Mouse (Mus musculus): ENCODE results near the gene Fam50b. TPM values are rescaled to one million over a fixed set of nuclear protein-coding genes. Genes with fewer than 3 reads are reported as not detected.

Gene Fam50b
- polyA plus RNA-seq, 1 experiment, result not detected

DNA sequence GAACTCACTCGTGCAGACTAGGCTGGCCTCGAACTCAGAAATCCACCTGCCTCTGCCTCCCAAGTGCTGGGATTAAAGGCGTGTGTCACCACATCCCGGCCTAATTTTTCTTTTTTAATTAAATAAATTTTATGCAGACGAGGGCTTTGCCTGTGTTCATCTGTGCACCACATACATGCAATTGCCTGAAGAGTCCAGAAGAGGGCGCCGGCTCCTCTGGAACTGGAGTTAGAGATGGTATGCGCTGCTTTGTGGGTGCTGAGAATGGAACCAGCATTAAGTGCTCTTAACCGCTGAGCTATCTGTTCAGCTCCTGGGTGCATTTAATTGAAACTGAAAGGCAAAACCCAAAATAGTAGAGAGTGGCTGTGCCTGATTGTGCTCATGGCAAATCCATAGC, 6.6 kb downstream of the Fam50b start:
- no peaks in the 10 kb centered on the region for H3K27me3 ChIP-seq (ENCODE audit: control insufficient read depth, insufficient read depth, low read length)
- no peak for TF ChIP-seq POLR2A (IDR thresholded peaks at IDR 0.05; ENCODE audit: borderline replicate concordance, insufficient read depth, low read length)
- TF ChIP-seq CTCF (IDR thresholded peaks at IDR 0.05; ENCODE audit: borderline replicate concordance, insufficient read depth, low read depth, low read length), result no peak
- WGBS, result 87% methylated on average over 9 of the region's 9 CpGs
- no peak overlapping the region for H3K27ac ChIP-seq (ENCODE audit: insufficient read depth, low read length)
- no peak overlapping the region for H3K4me3 ChIP-seq (replicated peaks; ENCODE audit: insufficient read depth, low read depth, low read length)
- no peak for DNase-seq
- no peaks in the 10 kb centered on the region for H3K4me1 ChIP-seq (ENCODE audit: control insufficient read depth, insufficient read depth, low read length)

DNA sequence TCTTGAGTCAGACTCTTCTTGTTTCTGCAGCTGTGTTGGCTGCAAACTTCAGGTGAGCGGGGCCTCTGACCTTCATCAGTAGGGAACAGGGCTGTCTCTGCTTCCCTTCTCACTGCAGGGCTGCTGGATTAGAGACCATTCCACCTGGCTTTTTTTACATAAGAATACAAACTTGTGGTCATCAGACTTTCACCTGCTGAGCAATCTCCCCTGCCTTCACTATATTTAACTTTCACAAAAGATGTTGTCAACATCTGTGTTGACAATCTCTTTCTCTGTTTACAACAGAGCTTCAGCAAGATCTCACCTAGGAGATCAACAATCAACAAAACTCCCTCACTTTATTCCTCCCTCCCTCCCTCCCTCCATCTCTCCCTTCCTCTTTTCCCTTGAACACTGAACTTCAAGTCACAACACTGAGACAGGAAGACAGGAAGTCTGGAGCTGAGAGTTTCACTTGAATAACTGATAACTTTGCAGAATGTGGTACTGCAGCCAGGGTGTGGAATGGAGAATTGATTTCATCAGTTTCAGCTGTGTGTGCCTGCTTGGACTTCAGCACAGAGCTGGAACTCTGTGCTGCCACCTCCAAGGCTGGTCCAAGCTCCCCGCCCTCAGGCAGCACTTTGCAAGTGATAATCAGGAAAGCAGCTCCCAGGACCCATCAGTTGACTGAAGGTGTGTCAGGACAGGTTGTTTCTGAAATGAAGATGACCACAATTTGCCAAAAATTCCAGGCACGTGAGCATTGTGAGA, 7.3 kb downstream of the Fam50b start:
- Histone ChIP-seq H3K4me3 (replicated peaks; ENCODE audit: insufficient read depth, low read depth, low read length) (no peak overlapping the region), H3K27me3 (ENCODE audit: control insufficient read depth, insufficient read depth, low read length) (no peaks in the 10 kb centered on the region), H3K4me1 (ENCODE audit: control insufficient read depth, insufficient read depth, low read length) (no peaks in the 10 kb centered on the region), H3K27ac (ENCODE audit: insufficient read depth, low read length) (no peak overlapping the region)
- no peak for TF ChIP-seq POLR2A (IDR thresholded peaks at IDR 0.05; ENCODE audit: borderline replicate concordance, insufficient read depth, low read length)
- TF ChIP-seq CTCF (IDR thresholded peaks at IDR 0.05; ENCODE audit: borderline replicate concordance, insufficient read depth, low read depth, low read length), result no peak
- 90% methylated on average over 3 of the region's 3 CpGs for WGBS
- no peak for DNase-seq

DNA sequence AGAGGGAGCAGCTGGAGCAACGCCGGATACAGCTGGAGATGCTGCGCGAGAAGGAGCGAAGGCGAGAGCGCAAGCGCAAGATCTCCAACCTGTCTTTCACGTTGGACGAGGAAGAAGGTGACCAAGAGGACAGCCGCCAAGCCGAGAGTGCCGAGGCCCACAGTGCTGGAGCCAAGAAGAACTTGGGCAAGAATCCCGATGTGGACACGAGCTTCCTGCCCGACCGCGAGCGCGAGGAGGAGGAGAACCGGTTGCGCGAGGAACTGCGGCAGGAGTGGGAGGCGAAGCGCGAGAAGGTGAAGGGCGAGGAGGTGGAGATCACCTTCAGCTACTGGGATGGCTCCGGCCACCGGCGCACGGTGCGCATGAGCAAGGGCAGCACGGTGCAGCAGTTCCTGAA, 12.2 kb downstream of the Fam50b start:
- Histone ChIP-seq H3K27me3 (ENCODE audit: control insufficient read depth, insufficient read depth, low read length) (no peaks in the 10 kb centered on the region), H3K27ac (ENCODE audit: insufficient read depth, low read length) (no peak overlapping the region), H3K4me1 (ENCODE audit: control insufficient read depth, insufficient read depth, low read length) (no peaks in the 10 kb centered on the region), H3K4me3 (replicated peaks; ENCODE audit: insufficient read depth, low read depth, low read length) (no peak overlapping the region)
- TF ChIP-seq POLR2A (IDR thresholded peaks at IDR 0.05; ENCODE audit: borderline replicate concordance, insufficient read depth, low read length) (no peak), CTCF (IDR thresholded peaks at IDR 0.05; ENCODE audit: borderline replicate concordance, insufficient read depth, low read depth, low read length) (no peak)
- DNase-seq, result no peak
- 96% methylated on average over 34 of the region's 34 CpGs for WGBS

DNA sequence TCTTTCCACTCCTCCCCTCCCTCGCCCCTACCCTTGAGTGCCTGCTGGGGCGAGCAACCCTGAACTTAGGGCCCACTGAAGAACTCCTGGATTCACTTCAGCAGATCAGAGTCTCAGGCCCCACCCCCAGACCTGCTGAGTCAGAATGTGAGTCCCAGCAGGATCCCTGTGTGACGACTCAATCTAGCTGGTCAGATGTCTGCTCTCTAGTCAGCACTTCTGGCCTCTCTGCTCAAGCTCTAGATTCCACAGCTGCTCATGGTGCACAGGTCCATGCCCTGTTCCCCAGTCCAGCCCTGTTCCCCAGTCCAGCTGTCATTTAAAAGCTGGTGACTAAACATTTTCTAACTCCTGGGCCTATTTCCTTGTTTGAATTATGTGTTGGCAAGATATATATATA, 13.9 kb downstream of the Fam50b start:
- 33% methylated on average over 3 of the region's 3 CpGs for WGBS
- TF ChIP-seq POLR2A (IDR thresholded peaks at IDR 0.05; ENCODE audit: borderline replicate concordance, insufficient read depth, low read length) (no peak), CTCF (IDR thresholded peaks at IDR 0.05; ENCODE audit: borderline replicate concordance, insufficient read depth, low read depth, low read length) (no peak)
- no peak for DNase-seq
- no peak overlapping the region for H3K4me3 ChIP-seq (replicated peaks; ENCODE audit: insufficient read depth, low read depth, low read length)
- H3K4me1 ChIP-seq (ENCODE audit: control insufficient read depth, insufficient read depth, low read length), result no peaks in the 10 kb centered on the region
- no peak overlapping the region for H3K27ac ChIP-seq (ENCODE audit: insufficient read depth, low read length)
- no peaks in the 10 kb centered on the region for H3K27me3 ChIP-seq (ENCODE audit: control insufficient read depth, insufficient read depth, low read length)

DNA sequence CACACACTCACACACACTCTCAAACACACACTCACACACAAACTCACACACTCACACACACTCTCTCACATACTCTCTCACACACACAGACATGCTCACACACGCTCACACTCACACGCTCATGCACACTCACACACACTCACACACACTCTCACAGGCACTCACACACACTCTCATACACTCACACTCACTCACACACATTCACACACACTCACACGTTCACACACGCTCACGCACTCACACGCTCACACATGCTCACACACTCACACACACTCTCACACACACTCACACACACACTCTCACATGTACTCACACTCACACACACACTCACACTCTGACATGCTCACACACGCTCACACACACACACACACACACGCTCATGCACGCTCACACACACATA, 24.6 kb downstream of the Fam50b start:
- no peaks in the 10 kb centered on the region for H3K27me3 ChIP-seq (ENCODE audit: control insufficient read depth, insufficient read depth, low read length)
- TF ChIP-seq POLR2A (IDR thresholded peaks at IDR 0.05; ENCODE audit: borderline replicate concordance, insufficient read depth, low read length) (no peak), CTCF (IDR thresholded peaks at IDR 0.05; ENCODE audit: borderline replicate concordance, insufficient read depth, low read depth, low read length) (no peak)
- WGBS, result 98% methylated on average over 9 of the region's 9 CpGs

DNA sequence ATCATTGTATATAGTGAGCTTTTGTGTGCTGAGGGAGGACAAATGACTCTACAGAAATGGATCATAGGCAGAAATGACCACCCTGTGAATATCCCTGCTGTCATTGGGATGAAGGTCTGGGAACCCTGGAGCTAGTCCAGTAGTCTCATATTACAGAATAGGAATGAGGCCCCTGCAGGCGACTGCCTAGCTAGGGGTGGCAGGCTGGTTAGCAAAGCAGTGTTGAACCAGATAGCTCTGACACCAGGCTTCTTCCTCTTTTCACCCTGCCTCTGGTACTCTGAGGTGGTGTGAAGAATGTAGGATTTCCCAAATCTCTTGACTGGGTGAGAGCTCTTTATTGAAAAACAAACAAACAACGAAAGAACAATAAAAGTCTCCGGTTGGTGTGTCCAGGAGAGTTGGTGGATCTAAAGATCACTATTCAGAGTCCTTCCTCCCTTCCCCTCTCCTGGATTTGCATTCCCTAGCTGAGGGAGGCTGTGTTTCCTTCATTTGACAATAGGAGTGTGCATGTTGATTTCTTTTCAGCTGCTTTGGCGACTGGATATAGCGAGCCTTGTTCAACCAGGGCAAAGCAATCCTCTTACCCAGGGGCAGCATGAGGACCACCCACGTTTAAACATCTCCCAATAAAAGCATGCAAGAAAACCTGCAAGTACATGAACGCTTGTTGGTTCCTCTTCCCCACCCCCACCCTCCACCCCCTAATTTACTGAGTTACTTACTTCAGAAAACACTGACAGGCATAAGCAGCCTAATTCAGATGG, 26.1 kb downstream of the Fam50b start:
- Histone ChIP-seq H3K27ac (ENCODE audit: insufficient read depth, low read length) (no peak overlapping the region), H3K4me1 (ENCODE audit: control insufficient read depth, insufficient read depth, low read length) (no peaks in the 10 kb centered on the region), H3K4me3 (replicated peaks; ENCODE audit: insufficient read depth, low read depth, low read length) (no peak overlapping the region), H3K27me3 (ENCODE audit: control insufficient read depth, insufficient read depth, low read length) (no peaks in the 10 kb centered on the region)
- DNase-seq, result no peak
- TF ChIP-seq POLR2A (IDR thresholded peaks at IDR 0.05; ENCODE audit: borderline replicate concordance, insufficient read depth, low read length) (no peak), CTCF (IDR thresholded peaks at IDR 0.05; ENCODE audit: borderline replicate concordance, insufficient read depth, low read depth, low read length) (no peak)
- 25% methylated on average over 7 of the region's 7 CpGs for WGBS

More for the DNA sequence above, 24.6 kb downstream of the Fam50b start:
- no peak overlapping the region for H3K27ac ChIP-seq (ENCODE audit: insufficient read depth, low read length)
- H3K4me3 ChIP-seq (replicated peaks; ENCODE audit: insufficient read depth, low read depth, low read length), result no peak overlapping the region
- no peak for DNase-seq
- H3K4me1 ChIP-seq (ENCODE audit: control insufficient read depth, insufficient read depth, low read length), result no peaks in the 10 kb centered on the region

DNA sequence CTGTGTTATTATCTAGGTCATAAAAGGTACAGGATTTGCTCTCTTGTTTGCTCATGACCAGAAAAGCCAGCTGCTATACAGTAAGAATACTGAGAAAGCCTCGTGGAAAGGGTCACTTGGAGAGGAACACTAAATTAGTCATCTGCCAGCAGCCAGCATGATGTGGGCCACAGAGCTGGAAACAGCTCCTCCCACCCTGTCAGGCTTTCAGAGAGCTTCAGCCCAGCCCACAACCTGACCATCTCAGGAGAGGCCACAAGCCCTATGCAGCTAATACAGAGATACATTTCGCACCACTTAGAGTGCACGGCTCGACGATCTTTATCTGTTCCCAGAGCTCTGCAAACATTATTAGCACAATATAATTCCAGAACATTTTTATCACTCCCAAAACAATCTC, 27.5 kb downstream of the Fam50b start:
- Histone ChIP-seq H3K27ac (ENCODE audit: insufficient read depth, low read length) (no peak overlapping the region), H3K4me1 (ENCODE audit: control insufficient read depth, insufficient read depth, low read length) (no peaks in the 10 kb centered on the region), H3K4me3 (replicated peaks; ENCODE audit: insufficient read depth, low read depth, low read length) (no peak overlapping the region), H3K27me3 (ENCODE audit: control insufficient read depth, insufficient read depth, low read length) (no peaks in the 10 kb centered on the region)
- 56% methylated on average over 5 of the region's 5 CpGs for WGBS
- TF ChIP-seq POLR2A (IDR thresholded peaks at IDR 0.05; ENCODE audit: borderline replicate concordance, insufficient read depth, low read length) (no peak), CTCF (IDR thresholded peaks at IDR 0.05; ENCODE audit: borderline replicate concordance, insufficient read depth, low read depth, low read length) (no peak)
- DNase-seq, result no peak

DNA sequence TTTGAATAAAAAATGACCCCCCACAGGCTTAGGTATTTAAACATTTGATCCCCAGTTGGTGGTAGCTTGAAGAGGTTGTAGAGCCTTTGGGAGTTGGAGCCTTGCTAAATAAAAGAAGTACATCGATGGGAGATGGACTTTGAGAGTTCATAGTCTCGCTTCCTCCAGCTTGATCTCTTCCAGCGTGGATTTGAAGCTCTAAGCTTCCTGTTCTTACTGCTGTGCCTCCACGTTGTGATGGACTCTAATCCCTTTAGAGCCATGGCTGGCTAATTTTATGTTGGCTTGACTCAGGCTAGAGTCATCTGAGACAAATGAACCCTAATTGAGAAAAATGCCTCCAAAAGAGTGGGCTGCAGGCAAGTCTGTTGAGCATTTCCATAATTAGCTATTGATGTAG, 28.2 kb downstream of the Fam50b start:
- WGBS, result 58% methylated on average over 4 of the region's 4 CpGs
- H3K27ac ChIP-seq (ENCODE audit: insufficient read depth, low read length), result no peak overlapping the region

More for the DNA sequence above, 28.2 kb downstream of the Fam50b start:
- TF ChIP-seq POLR2A (IDR thresholded peaks at IDR 0.05; ENCODE audit: borderline replicate concordance, insufficient read depth, low read length) (no peak), CTCF (IDR thresholded peaks at IDR 0.05; ENCODE audit: borderline replicate concordance, insufficient read depth, low read depth, low read length) (no peak)
- Histone ChIP-seq H3K27me3 (ENCODE audit: control insufficient read depth, insufficient read depth, low read length) (no peaks in the 10 kb centered on the region), H3K4me1 (ENCODE audit: control insufficient read depth, insufficient read depth, low read length) (no peaks in the 10 kb centered on the region), H3K4me3 (replicated peaks; ENCODE audit: insufficient read depth, low read depth, low read length) (no peak overlapping the region)
- no peak for DNase-seq
